Mouse (Mus musculus) urinary bladder, postnatal 25 days (tissue): ENCODE data around the gene Ifngr2.
A peak's percentile ranks its signal among the peaks of the same experiment; 100 is the strongest.
"Not testable (repeated sequence)": the region's sequence is repeated elsewhere in the genome, so short reads cannot be mapped to it uniquely, and the experiment has no call there.

Experiments used
- DNase-seq: peaks from one replicate; pipeline ENCODE4 v3.0.0; 2022; ENCODE audit warnings: low spot score

The Ifngr2 gene

DNA sequence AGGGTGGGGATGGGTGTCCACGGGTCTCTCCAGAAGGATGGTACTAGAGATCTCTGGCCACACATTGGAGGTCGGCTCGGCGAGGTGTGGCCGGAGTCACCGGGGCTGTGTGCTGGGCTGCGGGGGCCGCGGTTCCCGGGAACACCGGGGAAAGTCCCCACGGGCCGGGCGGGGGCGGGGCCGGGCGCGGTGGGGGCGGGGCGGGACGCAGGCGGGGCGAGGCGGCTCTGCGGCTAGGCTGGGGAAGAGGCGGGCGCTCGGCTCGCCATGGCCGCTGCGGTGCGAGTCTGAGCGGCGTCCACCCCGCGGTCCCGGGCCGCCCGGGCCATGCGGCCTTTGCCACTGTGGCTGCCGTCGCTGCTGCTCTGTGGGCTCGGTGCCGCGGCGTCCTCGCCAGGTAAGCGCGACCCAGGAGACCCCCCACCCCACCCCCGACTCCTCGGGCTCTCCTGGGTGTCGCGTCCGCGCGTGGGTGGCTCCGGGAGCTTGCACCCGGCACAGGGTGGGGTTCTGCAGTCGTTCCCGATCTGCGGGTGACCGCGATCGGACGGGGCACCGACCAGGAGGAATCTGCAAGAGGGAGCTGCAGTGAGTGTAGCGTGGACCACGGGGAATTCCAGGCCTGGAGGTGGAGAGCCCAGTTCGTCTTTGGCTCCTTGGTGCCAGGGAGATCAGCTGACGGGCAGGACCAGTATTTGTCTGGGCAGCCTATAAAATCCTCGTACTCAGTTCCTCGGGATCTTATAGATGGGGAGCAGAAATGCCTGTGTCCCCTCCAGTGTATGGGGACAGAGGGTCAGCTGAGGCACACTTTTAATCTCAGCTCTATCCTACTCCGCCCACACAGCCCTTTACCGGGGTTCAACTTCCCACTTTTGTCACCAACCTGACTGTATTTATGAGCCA, at the start of gene Ifngr2:
Gene Ifngr2 (plus strand): TSS at position 237 of the 906 bp plus-strand sequence.
- peak; percentile 64 for DNase-seq

DNA sequence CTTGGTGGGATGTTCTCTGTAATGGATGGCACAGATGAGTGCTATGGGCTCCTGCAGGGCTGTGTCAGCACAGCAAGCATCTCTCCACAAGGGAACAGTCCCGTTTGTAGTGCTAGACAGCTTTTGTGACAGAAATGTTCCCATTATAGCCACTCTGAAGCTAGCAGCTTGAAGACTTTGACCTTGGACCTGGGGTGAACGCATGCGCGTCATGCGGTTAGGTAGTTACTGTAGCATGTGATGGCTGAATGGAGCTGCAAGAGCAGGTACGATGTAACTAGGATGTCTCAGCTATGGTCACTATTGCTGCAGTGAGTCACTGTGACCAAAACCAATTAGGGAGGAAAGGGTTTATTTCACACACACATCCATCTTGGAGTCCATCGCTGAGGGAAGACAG, 48.8 kb upstream of the Ifngr2 start:
- no peak for DNase-seq

DNA sequence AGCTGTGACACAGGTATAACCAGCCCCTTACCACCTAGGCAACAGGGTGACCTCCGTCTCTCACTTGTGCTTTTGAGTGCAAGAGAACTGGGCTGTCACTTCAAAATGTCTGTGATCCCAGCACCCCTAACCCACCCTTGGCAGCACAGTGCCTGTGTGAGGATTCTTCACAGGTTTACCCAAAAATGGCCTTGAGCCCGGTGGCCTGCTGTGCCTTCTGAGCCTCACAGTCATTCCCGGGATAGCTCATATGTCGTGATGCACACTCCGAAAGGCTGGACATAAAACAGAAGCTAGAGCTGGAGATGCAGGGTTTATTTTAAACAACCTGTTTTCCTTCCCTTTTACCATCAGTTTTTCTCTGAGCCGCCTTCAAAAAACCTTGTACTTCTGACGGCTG, 42.2 kb upstream of the Ifngr2 start:
- DNase-seq, result no peak

DNA sequence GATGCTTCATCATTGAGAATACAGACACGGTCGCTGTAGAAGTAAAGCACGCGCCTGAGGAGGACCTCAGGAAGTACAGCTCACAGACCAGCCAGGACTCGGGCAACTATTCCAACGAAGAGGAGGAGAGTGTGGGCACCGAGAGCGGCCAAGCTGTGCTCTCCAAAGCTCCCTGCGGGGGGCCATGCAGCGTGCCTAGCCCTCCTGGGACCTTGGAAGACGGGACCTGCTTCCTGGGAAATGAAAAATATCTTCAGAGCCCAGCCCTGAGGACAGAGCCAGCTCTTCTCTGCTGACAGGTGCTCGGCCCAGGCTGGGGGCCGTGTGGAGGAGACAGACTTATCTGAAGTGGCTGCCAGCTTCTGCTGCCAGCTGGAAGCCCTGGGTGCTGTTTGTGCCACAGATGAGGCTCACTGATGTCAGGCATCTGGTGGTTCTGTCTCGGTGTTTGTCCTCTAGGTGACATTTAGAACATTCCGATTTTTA, 41.7 kb upstream of the Ifngr2 start:
- no peak for DNase-seq

DNA sequence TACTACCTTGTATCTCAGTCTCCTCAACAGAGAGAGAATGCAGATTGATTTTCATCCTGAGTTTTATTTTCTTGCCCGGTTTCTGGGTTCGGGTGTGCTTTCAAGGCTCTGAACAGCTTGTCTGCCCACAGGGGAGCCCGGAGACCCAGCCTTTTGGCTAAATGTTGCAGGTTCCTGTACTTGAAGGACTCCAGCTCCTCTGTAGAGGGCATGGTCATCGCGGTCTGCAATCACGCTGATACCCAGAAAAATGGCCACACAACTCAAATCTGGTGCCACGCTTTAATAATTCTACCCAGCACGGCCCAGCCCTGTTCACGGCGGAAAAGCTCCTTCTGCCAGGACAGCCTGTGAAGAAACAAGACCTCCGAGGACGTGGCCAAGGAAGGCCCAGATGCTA, 40.5 kb upstream of the Ifngr2 start:
- DNase-seq, result no peak

DNA sequence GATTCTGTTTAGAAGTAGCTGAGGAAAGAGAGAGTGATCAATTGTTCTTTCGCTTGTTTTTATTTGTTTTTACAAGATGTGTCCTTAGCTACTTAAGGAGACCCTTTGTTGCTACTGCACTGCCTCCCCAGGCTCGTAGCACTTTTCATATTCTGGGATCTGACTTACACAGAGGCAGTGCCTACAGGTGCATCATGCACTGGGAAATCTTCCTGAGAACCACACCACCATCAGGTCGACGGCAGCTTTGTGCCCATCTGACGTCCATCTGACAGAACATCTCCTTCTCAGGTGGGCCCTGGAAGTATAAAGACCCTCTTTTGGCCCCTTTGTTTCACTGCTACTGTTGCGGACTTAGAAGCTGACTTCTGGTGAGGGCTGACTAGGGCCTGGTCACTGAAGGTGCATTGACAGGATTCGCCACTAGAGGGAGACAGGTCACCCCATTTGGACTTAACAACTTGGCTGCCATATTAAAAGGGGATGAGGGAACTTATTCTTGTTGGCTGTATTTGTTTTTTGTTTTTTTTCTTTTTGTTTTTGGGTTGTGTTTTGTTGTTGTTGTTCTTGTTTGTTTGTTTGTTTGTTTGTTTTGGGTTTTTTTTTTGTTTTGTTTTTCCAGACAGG, 34.6 kb upstream of the Ifngr2 start:
- DNase-seq, result peak; percentile 80

DNA sequence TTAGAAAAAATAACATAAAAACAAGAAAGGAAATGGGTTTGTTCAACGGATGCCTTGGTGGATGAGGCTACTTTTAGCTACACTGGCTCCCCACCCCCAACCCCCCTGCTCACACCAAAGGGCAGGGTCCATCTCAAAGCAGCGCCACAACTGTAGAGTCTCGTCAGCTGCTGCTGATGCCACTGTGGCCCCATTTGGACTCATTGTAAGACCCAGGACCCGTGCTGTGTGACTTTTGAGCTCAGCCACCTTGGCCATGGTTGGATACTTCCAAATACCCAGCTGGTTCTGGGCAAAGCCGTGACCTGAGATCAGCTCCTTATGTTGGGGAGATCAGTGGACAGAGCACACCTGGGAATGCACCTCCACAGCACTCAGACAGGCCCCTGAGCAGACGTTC, 33.8 kb upstream of the Ifngr2 start:
- DNase-seq, result no peak

DNA sequence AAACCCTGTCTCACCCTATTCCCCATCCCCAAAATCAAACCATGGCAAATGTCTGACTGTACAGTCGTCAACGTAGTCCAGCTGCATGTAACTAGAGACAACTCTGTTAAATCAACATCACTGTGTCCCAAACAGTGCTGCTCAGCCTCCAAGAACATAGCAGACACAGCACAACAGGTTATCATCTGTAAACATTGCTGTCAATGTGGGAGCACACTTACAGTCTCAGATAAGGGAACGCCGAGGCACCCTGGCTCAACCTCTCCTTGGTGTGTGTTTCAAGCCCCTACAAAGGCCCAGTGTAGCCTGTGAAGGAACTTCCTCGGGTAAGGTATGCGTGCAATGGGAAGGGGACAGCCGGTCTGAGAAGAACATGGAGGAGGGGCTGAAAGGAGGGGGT, 29.9 kb upstream of the Ifngr2 start:
- no peak for DNase-seq

DNA sequence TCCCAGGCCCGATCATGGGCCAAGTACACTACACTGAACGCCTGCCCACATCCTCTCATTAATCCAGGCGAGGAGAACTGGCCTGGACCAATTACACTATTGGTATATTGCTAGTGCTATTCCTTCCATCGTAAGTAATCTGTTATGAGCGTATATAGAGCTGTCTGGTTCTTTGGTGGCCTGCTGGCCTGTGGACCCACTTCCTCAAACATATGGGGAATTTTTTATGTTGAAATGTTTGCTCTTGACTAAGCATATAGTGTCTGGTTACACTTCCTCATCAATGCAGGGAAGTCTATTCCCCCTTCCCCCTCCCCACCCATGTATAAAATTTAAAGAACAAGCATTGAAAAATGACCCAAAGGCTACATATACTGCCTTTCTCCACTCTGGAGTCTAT, 24.8 kb upstream of the Ifngr2 start:
- no peak for DNase-seq

DNA sequence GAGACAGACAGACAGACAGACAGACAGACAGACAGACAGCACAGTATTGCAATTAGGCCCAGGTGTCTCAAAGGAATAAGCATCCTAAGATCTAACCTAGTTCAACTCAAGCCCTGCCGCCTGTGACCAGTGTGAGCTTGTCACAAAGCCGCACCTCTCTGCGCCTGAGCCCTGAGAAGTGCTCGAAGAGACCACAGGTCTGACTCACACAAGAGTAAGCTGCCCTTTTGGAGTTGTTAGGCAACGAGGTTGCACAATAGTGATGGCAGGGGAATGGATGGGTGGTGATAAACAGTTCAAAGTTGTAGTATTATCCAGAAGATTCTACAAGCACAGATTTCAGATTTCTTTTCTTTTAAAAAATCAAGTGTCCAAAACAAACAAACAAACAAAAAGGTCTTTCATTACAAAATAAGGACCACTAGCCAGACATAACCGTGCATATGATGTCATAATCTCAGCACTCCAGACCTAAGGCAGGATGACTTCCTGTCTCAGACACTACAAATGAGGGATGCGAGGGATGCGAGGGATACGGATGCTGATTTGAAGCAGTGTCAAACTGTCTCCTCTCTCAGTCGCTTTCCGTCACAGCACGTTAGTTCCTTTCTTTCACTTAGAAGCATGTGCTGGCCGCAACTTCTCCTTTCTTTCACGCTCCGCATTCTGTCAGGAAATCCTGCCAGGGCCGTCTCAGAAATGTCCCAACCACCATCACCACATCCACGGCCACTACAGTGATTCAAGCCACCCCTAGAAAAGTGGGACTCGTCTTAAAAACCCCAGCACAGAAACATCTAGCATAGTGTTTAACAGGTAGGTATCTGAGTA, 24.2 kb upstream of the Ifngr2 start:
- DNase-seq, result peak; percentile 47

DNA sequence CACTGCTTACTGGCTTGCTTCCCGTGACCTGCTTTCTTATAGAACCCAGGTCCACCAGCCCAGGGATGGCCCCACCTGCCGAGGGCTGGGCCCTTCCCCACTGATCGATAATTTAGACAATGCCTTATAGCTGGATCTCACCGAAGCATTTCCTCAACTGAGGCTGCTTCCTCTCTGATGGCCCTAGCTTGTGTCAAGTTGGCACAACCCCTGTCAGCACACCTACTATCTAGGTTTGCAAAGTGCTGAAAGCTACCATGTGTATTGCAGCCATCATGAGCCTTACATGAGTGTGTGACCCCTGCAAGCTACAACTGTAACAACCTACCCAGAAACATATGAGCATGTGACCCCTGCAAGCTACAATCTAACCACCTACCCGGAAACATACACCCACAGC, 22.7 kb upstream of the Ifngr2 start:
- DNase-seq, result no peak

DNA sequence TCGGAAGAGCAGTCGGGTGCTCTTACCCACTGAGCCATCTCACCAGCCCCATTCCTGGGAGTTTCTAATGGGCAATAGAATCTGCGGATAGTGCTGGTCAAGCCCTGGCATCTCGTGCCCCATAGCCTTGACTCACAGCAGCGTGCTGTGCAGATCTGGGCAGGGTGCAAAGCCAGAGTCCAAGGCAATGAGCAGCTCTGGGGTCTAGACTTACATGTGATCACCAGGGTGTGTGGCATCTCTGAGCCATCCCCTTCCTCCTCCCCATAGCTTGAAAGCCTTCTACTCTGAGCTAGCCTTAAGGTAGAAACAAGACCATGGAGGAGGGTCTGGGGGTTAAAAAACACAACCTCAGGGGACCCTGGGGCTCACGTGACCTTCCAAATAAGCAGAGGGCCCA, 20.6 kb upstream of the Ifngr2 start:
- DNase-seq, result no peak

DNA sequence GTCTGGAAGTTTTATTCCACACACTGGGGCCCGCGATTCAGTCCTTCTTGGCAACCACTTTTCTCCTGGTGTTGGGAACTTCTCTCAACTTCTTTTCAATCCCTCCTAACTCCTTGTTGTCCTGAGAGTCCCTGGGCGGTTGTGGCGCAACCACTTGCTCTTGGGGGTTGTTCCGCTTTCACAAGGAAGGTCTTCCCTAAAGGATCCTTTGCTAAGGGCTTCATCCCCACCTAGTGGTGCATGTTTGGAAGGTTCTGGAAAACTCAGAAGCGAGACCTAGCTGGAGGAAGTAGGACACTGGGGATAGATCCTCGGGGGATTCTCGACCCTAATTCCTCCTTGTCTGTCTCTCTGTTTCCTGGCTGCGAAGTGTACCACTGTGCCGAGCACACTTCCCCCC, 19.8 kb upstream of the Ifngr2 start:
- DNase-seq, result no peak

DNA sequence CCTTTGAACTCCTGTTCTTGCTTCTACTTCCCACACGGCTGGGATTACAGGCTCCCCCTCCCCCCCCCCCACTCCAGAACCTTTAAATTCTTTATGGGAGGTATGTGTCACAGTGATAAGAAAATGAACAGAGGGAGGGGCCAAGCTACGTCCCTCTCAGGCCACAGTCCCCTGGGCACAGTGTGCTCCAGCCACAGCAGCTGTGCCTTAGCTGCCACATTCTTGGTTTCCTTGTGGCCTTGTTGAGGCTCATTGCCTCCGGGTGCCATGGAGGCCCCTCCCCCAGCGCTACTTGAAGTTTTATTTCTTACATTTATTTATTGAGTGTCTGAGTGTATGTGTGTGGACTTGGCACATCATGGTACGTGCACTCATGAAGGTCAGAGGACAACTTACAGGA, 19.4 kb upstream of the Ifngr2 start:
- no peak for DNase-seq

DNA sequence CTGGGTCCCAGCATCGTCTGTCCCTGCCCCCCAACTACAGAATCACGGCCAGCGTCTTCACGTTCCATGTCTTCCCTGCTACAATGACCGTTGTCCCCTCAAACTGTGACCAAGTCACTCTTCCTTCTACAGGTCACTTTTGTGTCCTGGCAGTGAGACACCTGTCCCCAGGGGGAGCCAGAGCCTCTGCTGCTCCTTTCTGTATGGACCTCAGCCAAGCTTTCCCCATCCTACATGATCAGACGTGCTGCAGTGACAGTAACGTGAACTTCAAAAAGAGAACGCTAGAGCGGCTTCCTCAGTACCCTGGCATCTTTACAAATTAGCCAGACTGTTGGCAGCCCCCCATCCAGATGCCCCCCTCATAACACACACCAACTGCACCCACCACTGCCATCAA, 18.3 kb upstream of the Ifngr2 start:
- DNase-seq, result no peak

DNA sequence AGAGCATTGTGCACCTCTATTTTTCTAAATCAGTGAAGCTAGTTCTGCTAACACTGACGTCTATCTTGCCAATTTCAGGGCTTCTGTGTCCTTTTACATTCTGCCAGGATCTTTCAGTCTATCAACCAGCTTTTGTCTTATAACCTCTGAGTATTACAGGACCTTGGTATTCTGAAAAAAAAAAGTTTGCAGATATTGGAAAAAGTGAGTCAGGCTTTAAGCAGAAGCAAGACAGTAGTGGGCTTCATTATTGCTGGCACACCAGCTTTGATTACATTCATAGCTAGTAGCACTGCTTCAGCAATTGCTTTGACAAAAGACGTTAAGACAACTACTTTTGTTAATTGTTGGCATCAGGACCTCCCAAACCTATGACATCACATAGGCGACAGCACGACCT, 16.0 kb upstream of the Ifngr2 start:
- not testable (repeated sequence) for DNase-seq

DNA sequence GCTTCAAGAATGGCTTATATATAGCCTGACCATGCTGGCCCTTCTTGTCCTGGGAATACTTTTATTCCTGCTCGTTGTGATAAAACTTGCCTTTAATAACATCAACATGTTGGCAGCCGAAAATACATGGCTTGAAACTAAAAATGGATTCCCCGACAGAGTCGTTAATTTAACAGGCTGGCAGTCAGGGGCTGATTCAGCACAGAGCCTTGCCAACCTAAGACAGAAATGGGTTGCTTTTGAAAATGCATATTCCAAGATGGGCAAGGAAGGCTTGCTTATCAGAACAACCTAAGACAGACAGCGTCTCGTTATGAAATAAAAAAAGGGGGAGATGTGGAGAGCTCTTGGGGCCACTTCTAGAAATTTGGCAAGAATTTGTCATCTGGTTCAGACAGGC, 15.0 kb upstream of the Ifngr2 start:
- no peak for DNase-seq

DNA sequence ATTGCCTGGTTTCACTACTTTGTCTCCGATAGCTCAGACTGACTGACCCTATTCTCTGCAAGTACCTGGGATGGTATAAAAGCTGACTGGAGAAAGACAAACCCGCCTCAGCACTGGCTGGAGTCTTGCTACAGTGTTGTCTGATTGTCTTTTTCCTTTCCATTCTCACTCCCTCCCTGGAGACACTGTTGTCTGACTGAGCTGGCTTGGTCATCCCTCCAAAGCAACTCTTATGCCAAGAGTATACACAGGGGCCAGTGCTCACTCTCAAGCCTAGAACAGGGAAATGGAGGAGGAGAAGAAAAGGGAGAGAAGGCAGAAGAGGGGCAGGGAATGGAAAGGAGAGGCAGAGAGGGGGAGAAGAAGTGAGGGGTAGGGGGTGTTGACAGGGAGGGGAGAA, 14.4 kb upstream of the Ifngr2 start:
- no peak for DNase-seq

DNA sequence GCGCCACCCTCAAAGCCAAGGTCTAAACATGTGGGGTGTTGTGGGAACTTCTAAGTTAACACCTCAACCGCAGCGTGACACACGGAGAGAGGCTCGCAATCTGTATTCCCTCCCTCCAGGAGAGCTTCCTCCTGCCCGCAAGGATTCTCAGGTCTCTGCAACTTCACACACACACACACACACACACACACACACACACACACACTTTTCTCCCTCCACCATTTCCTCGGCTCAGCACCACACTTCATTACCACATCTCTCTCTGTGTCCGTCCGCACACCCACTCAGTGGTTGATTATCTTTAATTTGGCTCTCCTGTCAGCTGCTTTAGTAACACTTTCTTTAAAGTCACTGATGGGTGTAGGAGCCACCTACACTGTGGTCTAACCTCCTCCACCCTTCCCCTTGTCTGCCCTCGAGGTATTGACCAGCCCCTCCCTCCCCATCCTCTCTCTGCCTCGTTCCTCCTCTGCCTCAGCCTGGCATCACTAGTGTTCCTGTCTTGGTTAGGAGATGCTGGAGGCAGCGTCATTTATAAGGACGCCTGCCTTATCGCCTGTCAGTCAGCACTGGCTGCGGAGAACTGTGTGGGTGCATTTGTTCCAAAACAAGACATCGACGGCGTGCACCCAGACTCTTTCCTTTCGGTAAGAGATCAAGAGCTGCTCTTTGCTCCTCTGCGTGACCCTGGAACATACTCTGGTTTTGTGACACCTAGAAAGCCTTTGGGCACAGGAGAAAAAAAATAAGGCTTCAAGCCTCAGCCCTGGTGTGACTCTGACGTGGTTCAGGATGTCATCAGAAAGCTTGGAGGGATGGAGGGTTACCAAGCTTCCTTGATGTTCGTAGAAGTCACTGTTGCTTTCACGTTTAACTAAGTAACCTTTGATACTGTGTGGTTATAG, 13.5 kb upstream of the Ifngr2 start:
- DNase-seq, result no peak

DNA sequence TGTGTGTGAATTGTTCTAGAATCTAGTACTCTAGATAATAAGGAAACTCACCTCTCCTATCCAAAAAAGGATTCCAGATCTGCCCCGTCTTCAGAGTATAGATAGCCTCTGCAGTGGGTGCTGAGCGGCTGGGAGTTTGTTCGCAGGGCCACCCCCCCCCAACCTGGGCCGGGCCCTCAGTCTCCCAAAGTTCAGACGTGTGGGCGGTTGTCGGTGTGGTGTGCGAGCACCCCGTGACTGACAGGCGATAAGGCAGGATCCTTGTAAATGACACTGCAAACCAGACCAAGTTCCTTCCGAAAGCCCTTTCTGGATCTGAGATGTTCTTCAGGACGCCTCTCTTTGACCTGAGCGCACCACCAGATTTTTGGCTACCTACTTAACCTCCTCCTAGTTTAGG, 12.4 kb upstream of the Ifngr2 start:
- peak; percentile 64 for DNase-seq

DNA sequence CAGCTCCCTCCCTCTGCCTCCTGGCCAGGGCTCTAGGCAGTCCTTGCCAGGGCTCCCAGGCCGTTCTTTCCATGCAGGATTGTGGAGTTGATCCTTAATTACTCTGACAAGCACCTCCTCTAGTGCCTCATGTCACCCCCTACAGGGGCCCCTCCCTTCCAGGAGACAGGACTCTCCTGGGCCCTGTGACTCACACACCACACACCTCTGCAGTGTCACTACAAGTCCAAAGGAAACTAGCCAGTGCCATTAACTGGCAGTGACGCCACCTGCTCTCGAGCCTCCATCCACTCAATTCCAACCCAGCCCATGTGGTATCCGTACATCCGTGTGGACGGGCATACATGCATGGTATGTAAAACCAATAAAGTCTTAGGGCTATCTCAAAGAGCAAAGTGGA, 12.0 kb upstream of the Ifngr2 start:
- DNase-seq, result no peak

DNA sequence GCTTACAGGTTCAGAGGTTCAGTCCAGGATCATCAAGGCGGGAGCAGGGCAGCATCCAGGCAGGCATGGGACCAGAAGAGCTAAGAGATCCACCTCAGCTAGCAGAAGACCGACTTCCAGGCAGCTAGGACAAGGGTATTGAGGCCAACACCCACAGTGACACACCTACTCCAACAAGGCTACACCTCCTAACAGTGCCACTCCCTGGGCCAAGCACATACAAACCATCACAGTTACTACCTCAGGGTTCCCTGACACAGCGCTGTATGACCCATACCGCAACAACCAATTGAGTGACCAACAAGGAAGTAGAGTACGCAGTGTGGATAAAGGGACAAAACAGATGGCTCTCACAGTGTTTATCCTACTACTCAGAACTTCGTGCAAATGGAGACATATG, 10.5 kb upstream of the Ifngr2 start:
- DNase-seq, result no peak
